Mouse (Mus musculus): Measurements from ENCODE around the gene Prdx3.

Gene Prdx3

GRCm38 (mm10) chr19:60874064-60874694, at the start of gene Prdx3:
Prdx3 (minus strand) TSS chr19:60874556.
- peak; percentile 98 to 99 for DNase-seq (ENCODE audit: low spot score in 2 of 2)

- no peak for DNase-seq (ENCODE audit: low spot score in 2 of 2)
Observed at GRCm38 (mm10) chr19:60916869-60917570, 42.7 kb upstream of the Prdx3 start.

GRCm38 (mm10) chr19:60915862-60916261, 41.5 kb upstream of the Prdx3 start:
- no peak for DNase-seq (ENCODE audit: low spot score in 2 of 2)

- DNase-seq (ENCODE audit: low spot score in 2 of 2) = no peak
Observed at GRCm38 (mm10) chr19:60915236-60915635, 40.9 kb upstream of the Prdx3 start.

GRCm38 (mm10) chr19:60911653-60912052, 37.3 kb upstream of the Prdx3 start:
- no peak for DNase-seq (ENCODE audit: low spot score in 2 of 2)

GRCm38 (mm10) chr19:60910304-60910703, 35.9 kb upstream of the Prdx3 start:
- DNase-seq (ENCODE audit: low spot score in 2 of 2) = no peak

GRCm38 (mm10) chr19:60905477-60905876, 31.1 kb upstream of the Prdx3 start:
- no peak for DNase-seq (ENCODE audit: low spot score in 2 of 2)

GRCm38 (mm10) chr19:60903971-60904370, 29.6 kb upstream of the Prdx3 start:
- DNase-seq (ENCODE audit: low spot score in 2 of 2) = peak in 1 of 2 experiments; percentile 5

GRCm38 (mm10) chr19:60903139-60903538, 28.8 kb upstream of the Prdx3 start:
- no peak for DNase-seq (ENCODE audit: low spot score in 2 of 2)

- no peak for DNase-seq (ENCODE audit: low spot score in 2 of 2)
Observed at GRCm38 (mm10) chr19:60895251-60895880, 21.0 kb upstream of the Prdx3 start.

- peak; percentile 53 to 72 for DNase-seq (ENCODE audit: low spot score in 2 of 2)
Observed at GRCm38 (mm10) chr19:60891934-60892547, 17.7 kb upstream of the Prdx3 start.

- DNase-seq (ENCODE audit: low spot score in 2 of 2) = no peak
Observed at GRCm38 (mm10) chr19:60891123-60891470, 16.7 kb upstream of the Prdx3 start.

- peak in 1 of 2 experiments; percentile 31 for DNase-seq (ENCODE audit: low spot score in 2 of 2)
Observed at GRCm38 (mm10) chr19:60890391-60891122, 16.2 kb upstream of the Prdx3 start.

GRCm38 (mm10) chr19:60889714-60890315, 15.5 kb upstream of the Prdx3 start, which contains the start of gene Grk5:
Grk5 (plus strand) TSS chr19:60889749.
- DNase-seq (ENCODE audit: low spot score in 2 of 2) = peak; percentile 90 to 93

- peak in 1 of 2 experiments; percentile 15 for DNase-seq (ENCODE audit: low spot score in 2 of 2)
Observed at GRCm38 (mm10) chr19:60889101-60889713, 14.9 kb upstream of the Prdx3 start.

- DNase-seq (ENCODE audit: low spot score in 2 of 2) = no peak
Observed at GRCm38 (mm10) chr19:60887637-60888036, 13.3 kb upstream of the Prdx3 start.

- no peak for DNase-seq (ENCODE audit: low spot score in 2 of 2)
Observed at GRCm38 (mm10) chr19:60883129-60883528, 8.8 kb upstream of the Prdx3 start.

- DNase-seq (ENCODE audit: low spot score in 2 of 2) = peak; percentile 7 to 8
Observed at GRCm38 (mm10) chr19:60873501-60873900, 855 bp downstream of the Prdx3 start.

GRCm38 (mm10) chr19:60872272-60872671, 2.1 kb downstream of the Prdx3 start:
- DNase-seq (ENCODE audit: low spot score in 2 of 2) = no peak

GRCm38 (mm10) chr19:60871366-60871765, 3.0 kb downstream of the Prdx3 start:
- DNase-seq (ENCODE audit: low spot score in 2 of 2) = no peak

GRCm38 (mm10) chr19:60870489-60870888, 3.9 kb downstream of the Prdx3 start:
- DNase-seq (ENCODE audit: low spot score in 2 of 2) = no peak

Data from spleen, postnatal 14 days (tissue).